Mouse (Mus musculus): ENCODE measurements around the gene Stau1.

DNA sequence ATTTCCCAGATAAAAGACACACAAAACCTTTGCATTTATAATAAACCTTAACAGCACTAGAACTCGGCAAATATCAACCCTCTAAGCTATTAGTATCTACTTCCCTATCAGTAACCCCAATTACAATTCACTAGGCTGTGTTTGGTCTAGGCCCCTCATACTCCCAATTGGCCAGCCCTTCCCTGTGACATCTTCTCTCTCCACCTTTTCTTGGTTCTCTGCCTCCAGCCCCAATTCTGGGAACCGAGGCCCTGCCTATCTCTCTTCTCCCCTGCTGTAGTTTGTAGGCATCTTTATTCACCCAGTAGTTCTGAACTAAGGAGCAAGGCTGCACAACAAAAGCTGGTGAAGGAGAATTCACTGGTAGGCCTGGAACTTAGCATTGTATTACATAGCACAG, 72.1 kb downstream of the Stau1 start:
- no peak for TF ChIP-seq EP300 (IDR thresholded peaks at IDR 0.05; ENCODE audit: low read depth)
- no peak for TF ChIP-seq CTCF (IDR thresholded peaks at IDR 0.05; ENCODE audit: low read depth)
